Mouse (Mus musculus) liver, embryonic 14.5 days (tissue): ENCODE results near the gene Usp24.

Experiments
- CTCF ChIP-seq: IDR thresholded peaks from 2 replicates; pipeline ENCODE4 v1.5.1; 2016; ENCODE audit warnings: antibody characterized with exemption, low read depth, control low read depth
- EP300 ChIP-seq: IDR thresholded peaks from 2 replicates; pipeline ENCODE4 v1.6.1; 2016; ENCODE audit warnings: antibody characterized with exemption, low read depth

GRCm38 (mm10) chr4:106430431-106430830, 114.4 kb downstream of the Usp24 start:
- TF ChIP-seq CTCF (no peak), EP300 (no peak)
